Comparison of ENCODE assay signal across 7 mouse cellular contexts in the genomic region with DNA sequence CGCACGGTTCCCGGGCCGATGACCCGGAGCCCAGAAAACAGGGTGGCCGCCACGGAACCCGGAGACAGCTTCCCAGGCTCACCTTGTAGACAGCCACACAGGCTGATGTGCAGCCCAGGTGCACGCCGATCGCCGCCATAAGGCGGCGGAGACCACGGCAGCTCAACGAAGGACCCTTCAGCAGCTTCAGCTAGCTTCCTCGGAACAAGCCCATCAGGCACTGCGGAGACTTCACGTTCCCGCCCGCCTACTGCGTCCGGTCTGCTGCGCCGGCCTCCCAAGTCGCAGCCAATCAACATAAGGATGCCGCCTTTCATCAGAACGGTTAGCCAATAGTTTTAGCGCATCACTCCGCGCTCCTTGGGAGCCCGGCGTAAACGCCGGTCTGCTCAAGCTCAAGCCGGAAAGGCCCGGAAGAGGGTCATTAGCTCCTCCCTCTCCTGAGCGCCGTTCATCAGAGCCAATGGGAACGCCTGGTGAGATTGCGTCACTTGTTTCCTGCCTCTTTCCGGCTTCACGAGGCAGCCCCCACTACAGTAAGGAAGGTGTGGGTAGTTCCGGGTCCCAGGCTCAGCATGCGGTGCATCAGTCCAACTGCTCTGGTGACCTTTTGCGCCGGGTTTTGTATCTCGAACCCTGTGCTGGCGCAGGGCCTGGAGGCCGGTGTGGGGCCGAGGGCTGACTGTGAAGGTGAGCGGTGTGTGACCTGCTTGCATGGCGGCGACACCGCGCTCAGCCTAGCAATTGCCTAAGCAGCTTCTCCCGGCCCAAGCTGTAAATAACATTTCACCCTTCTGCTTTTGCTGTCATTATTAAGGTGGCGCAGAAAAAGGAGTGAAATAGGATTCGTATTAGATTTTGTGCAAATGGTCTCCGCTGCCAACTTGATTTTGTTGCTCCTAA. TPM values are rescaled to one million over a fixed set of nuclear protein-coding genes. Genes with fewer than 3 reads are reported as not detected.
DNase-seq lines count a peak whose midpoint lies in the region; ATAC-seq and TF ChIP-seq lines count a peak whose summit lies in the region.

A gene (minus strand): TSS at position 239 of the 903 bp plus-strand sequence.
A gene (minus strand): TSS at position 263 of the 903 bp plus-strand sequence.
A gene (plus strand): TSS at position 479 of the 903 bp plus-strand sequence.

- H3K4me2 ChIP-seq in intestine, postnatal 0 days (replicated peaks; ENCODE audit: low read depth) = peak within 1 kb of the TSS; percentile 94
- H3K4me2 ChIP-seq in midbrain, embryonic 12.5 days (replicated peaks) = peak within 1 kb of the TSS; percentile 70

- peak; percentile 27; the same call in 1 of the 2 replicates for TF ChIP-seq CTCF in intestine, postnatal 0 days (IDR thresholded peaks at IDR 0.05; ENCODE audit: low read depth)
- no peak for TF ChIP-seq CTCF in small intestine, adult 2 months (IDR thresholded peaks at IDR 0.05; ENCODE audit: extremely low read depth, insufficient read length, insufficient replicate concordance, low read depth, low read length)

- intact Hi-C loops in left cerebral cortex, postnatal 4 days (cut with DNase I) = no loop called here

- no peaks in the 10 kb centered on the region for H3K27me3 ChIP-seq in embryonic facial prominence, embryonic 10.5 days (replicated peaks; ENCODE audit: low read depth, poor library complexity, severe bottlenecking)
- no peaks in the 10 kb centered on the region for H3K27me3 ChIP-seq in intestine, postnatal 0 days (replicated peaks; ENCODE audit: control insufficient read depth, insufficient read depth, low read length)
- H3K27me3 ChIP-seq in midbrain, embryonic 12.5 days = no peaks in the 10 kb centered on the region
- no peaks in the 10 kb centered on the region for H3K27me3 ChIP-seq in small intestine, adult 2 months (ENCODE audit: control insufficient read depth, insufficient read depth, low read length)

- TF ChIP-seq POLR2A in small intestine, adult 2 months (IDR thresholded peaks at IDR 0.05; ENCODE audit: low read depth, low read length) = peak; percentile 59; the same call in 1 of the 2 replicates

- no peaks in the 10 kb centered on the region for H3K9me3 ChIP-seq in embryonic facial prominence, embryonic 10.5 days
- H3K9me3 ChIP-seq in intestine, postnatal 0 days (ENCODE audit: control insufficient read depth) = no peaks in the 10 kb centered on the region
- no peaks in the 10 kb centered on the region for H3K9me3 ChIP-seq in midbrain, embryonic 12.5 days

- peak within 1 kb of the TSS; percentile 91 for H3K9ac ChIP-seq in intestine, postnatal 0 days (ENCODE audit: low read depth, low read length)
- peak within 1 kb of the TSS; percentile 84 for H3K9ac ChIP-seq in midbrain, embryonic 12.5 days (replicated peaks)

- DNase-seq in adrenal gland, postnatal 10 days = peak; percentile 95
- DNase-seq in embryonic facial prominence, embryonic 10.5 days (ENCODE audit: low spot score) = peak; percentile 96
- peak; percentile 96 for DNase-seq in gonadal fat pad, adult 2 months (ENCODE audit: low read depth)
- peak; percentile 95 for DNase-seq in left cerebral cortex, postnatal 4 days

- peak within 1 kb of the TSS; percentile 92 for H3K4me3 ChIP-seq in embryonic facial prominence, embryonic 10.5 days
- H3K4me3 ChIP-seq in intestine, postnatal 0 days (ENCODE audit: low read depth, low read length) = peak within 1 kb of the TSS; percentile 85
- peak within 1 kb of the TSS; percentile 75 for H3K4me3 ChIP-seq in midbrain, embryonic 12.5 days
- H3K4me3 ChIP-seq in small intestine, adult 2 months (ENCODE audit: low read depth, low read length) = peak within 1 kb of the TSS; percentile 82

- peaks cover 32% of the 10 kb centered on the region for H3K36me3 ChIP-seq in embryonic facial prominence, embryonic 10.5 days (replicated peaks)
- peaks cover 18% of the 10 kb centered on the region for H3K36me3 ChIP-seq in intestine, postnatal 0 days (ENCODE audit: control insufficient read depth, insufficient read depth)
- H3K36me3 ChIP-seq in midbrain, embryonic 12.5 days = peaks cover 23% of the 10 kb centered on the region
- H3K36me3 ChIP-seq in small intestine, adult 2 months (ENCODE audit: control insufficient read depth, insufficient read depth, low read length) = peaks cover 13% of the 10 kb centered on the region

- under 1% methylated on average over 60 of the region's 60 CpGs for WGBS in embryonic facial prominence, embryonic 10.5 days
- under 1% methylated on average over 60 of the region's 60 CpGs for WGBS in intestine, postnatal 0 days
- WGBS in midbrain, embryonic 12.5 days = under 1% methylated on average over 60 of the region's 60 CpGs
- WGBS in small intestine, adult 2 months = under 1% methylated on average over 60 of the region's 60 CpGs

- ATAC-seq in intestine, postnatal 0 days = peak; percentile 100
- peak; percentile 100 for ATAC-seq in midbrain, embryonic 12.5 days (ENCODE audit: low FRiP score, low read depth)

- H3K4me1 ChIP-seq in embryonic facial prominence, embryonic 10.5 days = peaks cover 18% of the 10 kb centered on the region
- no peaks in the 10 kb centered on the region; the same call in 1 of the 2 replicates for H3K4me1 ChIP-seq in intestine, postnatal 0 days (replicated peaks; ENCODE audit: control insufficient read depth, insufficient read depth, low read length)
- peaks cover 17% of the 10 kb centered on the region for H3K4me1 ChIP-seq in midbrain, embryonic 12.5 days
- H3K4me1 ChIP-seq in small intestine, adult 2 months (ENCODE audit: control insufficient read depth, insufficient read depth, insufficient read length, low read length) = no peaks in the 10 kb centered on the region

- H3K27ac ChIP-seq in embryonic facial prominence, embryonic 10.5 days (replicated peaks) = peak within 1 kb of the TSS; percentile 93
- peak within 1 kb of the TSS; percentile 83 for H3K27ac ChIP-seq in intestine, postnatal 0 days (ENCODE audit: low read depth, low read length)
- peak within 1 kb of the TSS; percentile 75 for H3K27ac ChIP-seq in midbrain, embryonic 12.5 days (replicated peaks)
- H3K27ac ChIP-seq in small intestine, adult 2 months (ENCODE audit: insufficient read depth, low read depth, low read length) = peak within 1 kb of the TSS; percentile 84

RNA-seq across cellular contexts. Expression of the first gene that starts in this region (rescaled TPM):
- total RNA-seq in adrenal gland, postnatal 10 days (2021) = 1 to 10 TPM; 2.3 to 4.0 TPM
- polyA plus RNA-seq in embryonic facial prominence, embryonic 10.5 days (2016; fragmentation: Nextera tagmentation; extraction: Ambion mirVana) = 10.7 TPM in 2 replicates
- 2.0 and 2.1 TPM in 2 replicates for polyA plus RNA-seq in gonadal fat pad, adult 2 months (2012; rRNA removed)
- polyA plus RNA-seq in intestine, postnatal 0 days (2015; fragmentation: Nextera tagmentation; extraction: Ambion mirVana) = 0.85 and 0.97 TPM in 2 replicates
- 1 to 10 TPM; 8.9 to 9.5 TPM for total RNA-seq in left cerebral cortex, postnatal 4 days (2021)
- 10.4 and 11.5 TPM in 2 replicates for polyA plus RNA-seq in midbrain, embryonic 12.5 days (2016; fragmentation: Nextera tagmentation; extraction: Ambion mirVana)
- polyA plus RNA-seq in small intestine, adult 2 months (2012; rRNA removed) = 0.30 and 0.72 TPM in 2 replicates

RNA-seq across cellular contexts. Expression of the second gene that starts in this region (rescaled TPM):
- total RNA-seq in adrenal gland, postnatal 10 days (2021) = 10 to 100 TPM; 38.9 to 50.3 TPM
- polyA plus RNA-seq in embryonic facial prominence, embryonic 10.5 days (2016; fragmentation: Nextera tagmentation; extraction: Ambion mirVana) = 126 and 138 TPM in 2 replicates
- 29.5 and 38.4 TPM in 2 replicates for polyA plus RNA-seq in gonadal fat pad, adult 2 months (2012; rRNA removed)
- 39.9 and 41.7 TPM in 2 replicates for polyA plus RNA-seq in intestine, postnatal 0 days (2015; fragmentation: Nextera tagmentation; extraction: Ambion mirVana)
- total RNA-seq in left cerebral cortex, postnatal 4 days (2021) = 10 to 100 TPM; 51.3 to 53.0 TPM
- polyA plus RNA-seq in midbrain, embryonic 12.5 days (2016; fragmentation: Nextera tagmentation; extraction: Ambion mirVana) = 91.8 and 95.9 TPM in 2 replicates
- polyA plus RNA-seq in small intestine, adult 2 months (2012; rRNA removed) = 5.6 and 9.9 TPM in 2 replicates

RNA-seq across cellular contexts. Expression of the third gene that starts in this region (rescaled TPM):
- total RNA-seq in adrenal gland, postnatal 10 days (2021) = 1 to 10 TPM; 2.3 to 3.3 TPM
- 0.12 and 0.18 TPM in 2 replicates for polyA plus RNA-seq in embryonic facial prominence, embryonic 10.5 days (2016; fragmentation: Nextera tagmentation; extraction: Ambion mirVana)
- polyA plus RNA-seq in gonadal fat pad, adult 2 months (2012; rRNA removed) = 2.4 and 2.6 TPM in 2 replicates
- 0.16 and 0.22 TPM in 2 replicates for polyA plus RNA-seq in intestine, postnatal 0 days (2015; fragmentation: Nextera tagmentation; extraction: Ambion mirVana)
- total RNA-seq in left cerebral cortex, postnatal 4 days (2021) = under 1 TPM; 0.40 to 0.44 TPM
- 0.08 and 0.15 TPM in 2 replicates for polyA plus RNA-seq in midbrain, embryonic 12.5 days (2016; fragmentation: Nextera tagmentation; extraction: Ambion mirVana)
- polyA plus RNA-seq in small intestine, adult 2 months (2012; rRNA removed) = 0.03 and 0.10 TPM in 2 replicates

Comparison
In these comparisons a context has a peak if more than half of its experiments do, and no peak if none do; other contexts are left out.
1. Peak in every context shown above with its lines: DNase-seq, ATAC-seq, H3K4me3 ChIP-seq and H3K27ac ChIP-seq.